Mouse (Mus musculus) embryo, embryonic 10.5 days (tissue): ENCODE data around the gene Runx1.

Source experiments
- DNase-seq: peaks from one replicate; pipeline ENCODE4 v3.0.0-alpha.2; 2015; ENCODE audit warnings: low spot score

Runx1 gene

DNA sequence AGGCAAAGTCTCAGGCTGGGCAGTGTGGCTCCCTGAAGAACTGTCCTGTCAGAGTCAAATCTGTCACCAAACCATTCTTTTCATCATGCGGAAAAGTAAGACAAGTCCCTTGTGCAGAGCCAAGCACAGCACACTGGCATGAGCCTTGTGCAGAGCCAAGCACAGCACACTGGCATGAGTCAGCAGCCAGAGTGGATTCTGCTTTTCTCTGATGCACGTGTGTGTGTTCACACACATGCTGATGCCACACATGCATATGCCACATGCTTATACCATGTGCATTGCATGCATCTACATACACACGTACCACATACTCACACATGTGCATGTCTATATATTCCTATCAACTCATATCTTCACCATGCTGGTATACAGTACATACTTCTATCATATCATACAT lies 174.7 kb downstream of the Runx1 start:
- DNase-seq, result no peak

DNA sequence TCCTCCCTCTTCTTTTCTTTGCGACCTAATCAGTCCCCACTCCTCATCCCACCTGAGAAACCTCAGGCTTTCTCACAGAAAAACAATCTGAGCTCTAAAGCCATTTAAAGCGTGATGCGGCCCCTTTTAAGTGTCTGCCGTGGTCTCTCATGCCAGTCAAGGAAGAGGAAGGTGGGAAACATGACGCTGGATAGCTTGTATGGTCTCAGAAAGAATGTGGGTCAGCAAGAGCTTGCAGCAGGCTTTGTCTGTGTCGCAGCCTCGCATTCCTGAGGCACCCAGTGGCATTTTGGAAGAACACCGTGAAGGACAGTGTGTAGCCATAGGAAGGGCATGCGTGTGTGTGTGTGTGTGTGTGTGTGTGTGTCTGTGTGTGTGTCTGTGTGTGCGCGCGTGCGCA lies 179.8 kb downstream of the Runx1 start:
- DNase-seq, result no peak

DNA sequence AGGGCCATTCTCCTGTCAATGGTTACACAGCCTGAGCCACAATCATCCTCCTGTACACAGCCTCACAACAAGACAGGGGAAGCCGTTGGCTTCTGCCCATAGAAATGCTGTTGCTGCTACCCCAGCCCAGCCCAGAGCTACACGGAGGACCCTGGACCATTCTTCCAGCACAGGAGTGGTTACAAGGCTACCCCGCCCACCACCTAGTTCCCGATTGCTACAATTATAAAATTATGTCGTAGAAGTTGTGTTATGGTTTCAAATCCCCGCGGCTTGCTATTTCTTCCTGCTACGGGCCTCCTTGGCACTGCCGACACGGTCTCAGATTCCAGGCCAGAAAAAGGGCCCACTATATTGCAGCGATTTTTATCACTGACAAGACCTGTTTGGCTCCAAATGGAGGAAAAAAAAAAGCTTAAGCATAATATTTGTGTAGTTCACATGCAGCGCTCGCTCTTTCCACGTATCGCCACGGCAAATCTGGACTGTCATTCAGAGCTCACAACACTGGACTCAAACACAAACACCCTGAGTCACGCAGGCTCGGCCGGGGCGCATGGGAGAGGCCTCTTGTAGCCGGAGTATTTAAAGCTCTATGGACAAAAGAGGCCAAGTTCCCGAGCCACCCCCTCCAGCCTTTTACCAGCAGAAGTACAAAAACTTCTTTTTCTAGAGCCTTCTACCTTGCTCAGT lies 180.4 kb downstream of the Runx1 start:
- DNase-seq, result no peak

DNA sequence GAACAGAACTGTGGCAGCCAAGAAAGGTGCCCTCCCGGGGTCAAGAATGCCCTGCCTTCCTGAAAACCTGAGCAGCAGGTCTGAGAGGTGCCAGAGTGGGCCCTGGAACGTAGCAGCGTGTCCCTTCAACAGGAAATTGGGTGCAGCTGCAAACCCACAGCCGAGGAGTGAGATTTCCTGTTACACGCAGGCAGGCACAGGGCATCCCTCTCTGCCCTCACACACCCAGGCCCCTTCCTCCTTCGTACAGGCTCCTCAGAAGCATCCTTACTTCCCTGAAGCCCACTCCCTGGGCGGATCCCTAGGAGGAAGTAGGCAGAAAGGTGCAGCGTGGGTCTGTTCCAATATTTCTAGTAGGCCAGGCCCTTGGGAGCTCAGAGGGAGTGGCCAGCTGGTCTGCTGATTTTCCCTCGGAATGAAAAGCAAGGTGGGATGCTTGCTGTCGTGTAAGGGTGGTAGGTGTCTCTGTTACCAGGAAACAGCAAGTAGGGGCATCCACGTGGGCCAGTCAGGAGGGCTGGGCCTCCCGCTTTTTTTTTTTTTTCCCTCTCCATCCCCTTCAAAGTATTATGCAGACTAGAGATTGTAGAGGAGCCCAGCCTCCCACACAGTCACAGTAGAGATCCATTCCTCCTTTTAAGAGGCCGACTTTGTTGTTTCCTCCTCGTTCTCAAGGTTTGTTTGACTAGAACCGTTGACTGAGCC lies 181.1 kb downstream of the Runx1 start:
- DNase-seq, result no peak

DNA sequence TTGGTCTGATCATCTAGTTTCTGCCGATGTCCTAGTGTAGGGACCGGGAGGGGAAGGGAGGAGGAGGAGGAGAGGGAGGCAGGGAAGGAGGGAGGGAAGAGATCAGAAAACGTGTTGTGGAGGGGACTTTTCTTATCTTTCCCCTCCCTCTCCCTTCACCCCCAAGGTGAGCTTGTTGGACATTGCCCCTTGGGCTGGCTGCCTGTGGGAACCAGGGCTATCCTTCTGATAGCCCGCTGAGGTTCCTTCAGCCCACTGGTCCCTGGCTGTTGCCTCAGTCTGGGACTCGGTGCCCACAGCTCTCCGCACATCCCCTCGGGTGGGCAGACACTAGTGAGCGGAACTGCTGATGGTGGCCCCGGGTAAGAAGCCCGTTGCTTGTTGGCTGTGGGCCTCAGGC lies 181.6 kb downstream of the Runx1 start:
- DNase-seq, result no peak

DNA sequence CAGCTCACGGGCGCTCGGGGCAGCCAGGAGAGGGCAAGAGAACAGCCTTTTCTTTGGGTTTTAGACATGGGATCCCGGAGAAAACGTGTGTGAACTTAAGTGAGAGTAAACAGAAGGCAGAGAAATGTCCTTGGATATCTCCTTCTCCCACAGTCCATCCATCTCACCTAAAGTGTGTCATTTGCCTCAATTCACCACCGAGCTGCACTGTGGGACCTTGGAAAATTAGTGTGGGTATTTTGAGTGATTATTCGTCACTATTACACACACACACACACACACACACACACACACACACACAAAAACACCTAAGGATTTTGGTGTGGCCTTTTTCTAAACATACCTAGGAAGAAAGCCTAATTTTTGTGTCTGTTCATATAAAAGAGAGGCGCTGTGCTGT lies 183.7 kb downstream of the Runx1 start:
- no peak for DNase-seq

DNA sequence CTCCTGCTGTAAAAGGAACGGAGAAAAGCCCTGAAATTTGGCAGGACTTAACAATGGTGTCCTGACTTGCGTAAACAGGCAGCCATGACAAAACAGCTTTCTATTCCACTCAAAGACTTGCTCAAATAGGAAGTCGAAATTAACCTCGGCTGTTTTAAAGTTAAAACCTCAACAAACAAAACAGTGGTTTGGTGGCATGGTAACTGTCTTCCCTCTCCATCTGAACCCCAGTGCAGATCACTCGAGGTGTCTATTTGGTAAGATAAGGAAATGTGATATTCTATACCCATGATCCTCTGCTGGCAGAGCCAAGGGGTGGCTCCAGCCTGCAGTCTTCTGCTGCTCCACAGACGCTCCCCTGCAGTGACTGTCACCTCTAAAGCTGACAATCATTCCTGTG lies 184.9 kb downstream of the Runx1 start:
- DNase-seq, result no peak

DNA sequence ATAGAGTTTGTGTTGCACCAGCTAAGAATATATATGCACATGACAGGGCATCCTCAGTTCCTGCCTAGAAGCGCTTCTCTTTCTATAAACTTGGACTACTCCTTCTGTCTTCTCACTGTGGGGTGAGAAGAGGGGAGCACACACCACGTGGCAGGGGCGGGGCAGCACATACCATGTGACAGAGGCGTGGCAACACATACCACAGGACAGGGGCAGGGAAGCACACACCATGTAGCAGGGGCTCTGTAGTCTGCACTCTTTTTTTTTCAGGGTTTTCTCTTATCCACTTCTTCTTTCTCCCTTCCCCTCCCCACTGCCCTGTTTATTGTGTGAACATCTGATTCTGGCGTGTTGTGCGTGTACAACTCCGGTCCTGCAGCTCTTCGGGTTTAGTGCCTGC lies 186.9 kb downstream of the Runx1 start:
- DNase-seq, result no peak

DNA sequence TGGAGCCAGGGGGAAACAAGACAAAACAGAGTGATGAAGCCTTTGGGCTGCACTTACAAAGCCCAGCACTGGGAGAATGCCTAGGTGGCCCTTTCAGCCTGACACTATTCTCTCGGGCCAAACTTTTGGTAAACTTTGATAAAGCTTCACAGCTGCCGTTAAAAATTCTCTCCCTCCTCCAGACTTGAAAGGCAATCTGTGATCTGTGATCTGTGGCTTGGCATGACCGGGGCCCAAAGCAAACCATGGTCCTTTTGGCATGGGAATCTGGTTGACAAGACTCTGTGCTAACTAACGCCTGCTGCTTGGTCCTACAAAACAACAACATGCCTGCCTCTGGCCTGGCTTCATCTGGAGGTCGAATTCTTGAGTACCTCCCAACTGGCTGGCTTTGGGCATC lies 188.9 kb downstream of the Runx1 start:
- no peak for DNase-seq

DNA sequence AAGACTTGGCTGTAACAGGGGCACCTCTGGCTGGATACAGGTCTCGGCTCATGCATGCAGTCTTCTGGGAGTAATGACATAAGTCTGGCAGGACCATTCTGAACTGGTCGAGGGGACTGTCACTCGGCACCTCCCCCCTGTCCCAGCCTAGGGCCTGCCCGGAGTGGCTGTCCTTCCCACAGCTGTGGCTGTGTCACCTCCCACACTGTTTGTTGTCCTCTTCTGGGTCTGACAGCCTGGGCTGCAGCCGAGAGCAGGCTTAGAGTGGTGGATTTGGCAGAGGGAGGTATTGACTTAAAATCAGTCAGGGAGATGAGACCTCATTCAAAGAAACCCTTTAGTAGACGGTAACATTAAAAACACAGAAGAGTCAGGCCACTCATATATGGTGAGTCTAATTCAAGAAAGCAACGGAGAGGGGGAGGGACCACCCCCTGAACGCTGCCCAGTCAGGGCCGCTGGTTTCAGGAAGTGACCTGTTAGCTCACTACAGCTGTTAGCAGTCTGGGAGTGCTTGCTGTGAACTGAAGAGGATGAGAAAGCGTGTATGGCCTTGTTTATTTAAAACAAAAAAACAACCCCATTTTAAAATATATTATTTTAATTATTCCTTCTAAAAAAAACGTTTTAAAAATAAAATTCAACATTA lies 193.7 kb downstream of the Runx1 start:
- DNase-seq, result no peak

DNA sequence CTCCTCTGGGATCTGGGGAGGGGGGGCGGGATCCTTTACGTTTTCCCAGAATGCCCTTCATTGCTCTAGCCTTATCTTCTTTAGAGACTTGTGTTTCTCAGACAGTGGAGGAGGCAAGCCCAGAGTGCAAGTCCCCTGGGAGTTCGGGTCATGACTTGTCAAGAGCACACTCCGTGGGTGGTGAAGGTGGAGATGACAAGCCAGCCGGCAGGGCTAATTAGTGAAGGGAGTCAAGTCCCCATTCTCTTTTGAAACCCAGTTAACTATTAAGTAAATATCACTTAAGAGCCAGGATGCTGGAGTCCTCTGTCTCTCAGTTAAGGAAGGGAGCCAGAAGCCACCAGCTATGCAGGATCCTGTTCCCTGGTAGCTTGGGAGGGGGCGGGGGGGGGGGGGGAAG lies 194.3 kb downstream of the Runx1 start:
- no peak for DNase-seq

DNA sequence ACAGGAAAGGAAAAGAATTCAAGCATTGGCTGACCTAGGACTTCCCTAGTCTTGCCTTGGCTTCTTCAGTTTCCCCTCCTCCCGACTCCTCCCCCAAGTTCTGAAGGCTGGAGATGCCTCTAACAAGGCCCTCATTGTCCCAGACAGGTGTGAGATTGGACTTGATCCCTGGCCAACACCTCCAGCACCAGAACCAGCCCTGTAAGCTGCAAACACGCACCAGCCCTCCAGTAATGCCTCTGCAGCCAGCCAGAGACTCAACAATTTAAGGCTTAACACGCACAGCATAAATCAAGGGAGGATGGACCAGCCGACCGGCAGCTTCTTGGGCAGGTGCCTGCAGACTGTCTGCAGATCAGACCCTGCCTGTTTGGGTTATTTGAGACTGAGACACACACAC lies 195.0 kb downstream of the Runx1 start:
- DNase-seq, result no peak

DNA sequence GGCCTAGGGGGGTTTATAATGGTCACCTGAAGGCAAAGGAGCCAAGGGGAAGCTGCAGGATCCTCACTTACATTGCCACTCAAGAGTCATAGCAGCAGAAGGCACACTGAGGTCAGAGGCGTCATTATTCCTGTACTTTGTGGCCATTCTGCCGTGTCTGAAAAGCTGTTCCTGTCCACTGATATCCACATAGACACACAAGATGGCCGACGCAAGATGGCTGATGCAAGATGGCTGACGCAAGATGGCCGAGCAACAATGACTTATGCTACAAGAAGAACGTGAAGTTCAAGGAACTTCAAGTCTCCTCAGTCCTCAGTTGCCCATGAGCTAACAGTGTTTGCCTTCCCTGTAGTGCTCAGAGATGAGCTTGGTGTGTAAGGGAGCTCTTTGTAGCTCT lies 196.1 kb downstream of the Runx1 start:
- DNase-seq, result no peak

DNA sequence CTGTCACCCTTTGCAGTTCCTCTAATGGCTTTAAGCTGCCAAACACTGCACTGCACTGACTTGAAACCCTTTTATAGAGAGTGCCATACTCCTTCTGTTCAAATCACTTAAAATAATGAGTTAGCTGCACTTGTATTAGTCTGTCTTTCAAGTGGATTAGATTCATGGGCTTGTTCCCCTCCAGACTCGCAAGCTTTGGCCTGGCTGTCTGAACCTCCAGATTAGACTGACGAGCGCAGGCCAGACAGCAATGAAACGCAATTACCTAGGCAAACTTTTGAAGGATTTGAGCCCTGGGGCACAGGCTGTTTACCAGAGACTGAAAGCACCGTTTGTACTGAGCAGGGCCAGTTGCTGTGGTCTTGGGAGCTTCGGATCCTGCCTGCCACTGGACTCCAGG lies 198.7 kb downstream of the Runx1 start:
- DNase-seq, result peak; percentile 62

DNA sequence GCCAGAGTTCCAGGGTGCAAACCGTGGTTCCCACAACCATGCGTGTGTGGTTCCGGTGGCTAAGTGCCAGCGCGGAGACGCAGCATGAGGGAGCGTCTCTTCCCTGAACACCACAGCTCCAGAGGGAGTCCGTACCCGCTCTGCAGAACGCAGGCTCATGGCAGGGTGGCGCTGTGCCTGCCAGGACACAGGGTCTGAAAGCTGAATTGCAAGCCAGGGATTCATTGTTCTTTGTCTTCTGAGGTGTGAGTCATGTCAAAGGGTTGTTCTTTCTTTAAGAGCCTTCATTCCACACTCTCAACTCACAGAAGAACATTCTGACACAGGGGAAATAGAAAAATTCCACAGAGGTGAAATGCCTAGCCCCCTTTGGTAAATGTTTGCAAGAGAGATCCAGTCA lies 202.0 kb downstream of the Runx1 start:
- DNase-seq, result no peak

DNA sequence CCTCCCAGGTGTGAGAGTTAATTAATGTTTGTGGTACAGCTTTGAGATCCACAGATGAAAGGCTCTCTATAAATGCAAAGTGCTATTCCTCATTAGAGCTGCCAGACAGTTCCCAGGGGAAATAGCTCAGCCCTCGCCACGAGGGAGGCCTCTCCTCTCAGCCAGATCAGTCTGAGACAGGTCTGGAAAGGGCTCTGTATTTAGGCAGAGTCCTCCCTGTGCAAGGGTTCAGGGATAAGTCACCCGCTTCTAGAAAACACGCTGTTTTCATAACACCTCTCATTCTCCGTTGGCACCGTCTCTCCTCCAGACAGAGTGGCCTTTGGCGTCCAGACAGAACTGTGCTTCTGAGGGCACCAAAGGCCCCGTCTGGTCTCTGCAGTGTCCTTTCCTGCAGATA lies 204.1 kb downstream of the Runx1 start:
- no peak for DNase-seq

DNA sequence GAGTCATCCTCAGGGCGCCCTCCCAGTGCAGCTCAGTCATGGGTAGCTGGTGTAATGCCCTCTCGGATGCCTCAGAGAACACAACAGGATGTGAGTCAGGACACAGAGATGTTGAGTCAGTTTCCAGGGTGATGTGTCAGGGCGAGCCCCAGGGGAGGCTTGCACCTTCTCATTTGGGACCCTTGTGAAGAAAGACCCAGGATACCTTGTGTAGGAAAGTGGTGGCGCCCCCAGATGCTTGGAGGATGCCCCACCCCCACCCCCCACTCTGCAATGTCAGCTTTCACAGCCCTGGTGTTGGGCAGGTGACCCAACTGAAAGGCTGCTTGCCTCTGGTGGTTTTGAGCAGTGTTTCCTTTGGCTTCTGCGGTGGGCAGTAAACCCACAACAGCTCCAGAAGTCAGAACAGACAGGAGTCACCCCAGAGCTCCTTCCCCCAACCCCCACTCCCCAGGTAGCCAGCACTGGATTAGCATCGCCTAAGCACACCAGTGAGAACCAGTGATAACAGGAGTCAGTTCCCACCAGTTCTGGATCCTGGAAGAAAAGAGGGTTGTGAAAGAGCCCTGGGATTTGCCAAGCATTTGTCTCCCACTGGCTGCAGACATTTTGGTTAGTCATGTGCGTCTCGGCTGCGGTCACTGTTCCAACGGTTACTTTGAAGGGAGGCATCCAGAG lies 205.0 kb downstream of the Runx1 start:
- DNase-seq, result no peak

DNA sequence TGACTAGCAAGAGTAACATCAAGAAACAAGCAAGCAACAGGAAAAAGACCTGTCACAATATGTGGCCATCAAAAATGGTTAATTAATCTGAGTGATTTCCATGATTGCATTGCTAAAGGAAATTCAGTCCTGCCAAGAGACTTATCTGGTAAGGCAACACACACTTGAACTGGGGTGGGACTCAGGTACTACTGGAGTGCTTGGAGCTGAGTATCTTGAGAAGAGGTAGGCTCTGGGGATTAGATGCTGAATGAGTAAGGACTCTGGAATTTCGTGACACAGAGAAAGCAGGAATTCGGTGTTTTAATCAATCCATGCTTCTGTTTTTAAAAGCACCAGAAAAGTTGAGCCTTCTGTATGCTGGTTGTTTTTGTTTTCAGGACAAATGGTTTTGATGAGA lies 209.1 kb downstream of the Runx1 start:
- no peak for DNase-seq

DNA sequence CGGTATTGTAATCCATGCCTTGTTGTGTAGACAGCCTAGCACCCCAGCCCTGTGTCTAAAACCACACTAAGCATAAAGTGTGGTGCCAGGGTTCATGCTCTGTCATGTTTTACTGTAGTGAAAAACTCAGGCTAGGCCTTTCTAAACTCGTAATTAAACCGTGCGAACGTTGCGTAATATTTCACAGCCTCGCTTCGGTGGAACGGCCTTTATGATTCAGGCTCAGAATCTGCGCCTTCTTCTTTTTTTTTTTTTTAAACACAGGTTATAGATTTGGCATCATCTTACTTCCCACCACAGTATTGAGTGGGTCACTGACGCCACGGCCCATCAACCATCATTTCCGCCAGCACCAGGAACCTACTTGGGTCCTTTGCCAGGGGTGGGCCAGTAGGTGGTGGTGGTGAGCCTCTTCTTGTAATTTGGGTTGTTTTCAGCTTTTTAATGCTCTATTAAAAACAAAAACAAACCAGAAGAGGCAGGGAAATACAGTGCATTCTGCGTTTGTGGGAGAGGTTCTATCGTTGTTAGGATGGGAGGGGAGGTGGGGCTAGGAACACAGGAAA lies 210.6 kb downstream of the Runx1 start:
- DNase-seq, result no peak

DNA sequence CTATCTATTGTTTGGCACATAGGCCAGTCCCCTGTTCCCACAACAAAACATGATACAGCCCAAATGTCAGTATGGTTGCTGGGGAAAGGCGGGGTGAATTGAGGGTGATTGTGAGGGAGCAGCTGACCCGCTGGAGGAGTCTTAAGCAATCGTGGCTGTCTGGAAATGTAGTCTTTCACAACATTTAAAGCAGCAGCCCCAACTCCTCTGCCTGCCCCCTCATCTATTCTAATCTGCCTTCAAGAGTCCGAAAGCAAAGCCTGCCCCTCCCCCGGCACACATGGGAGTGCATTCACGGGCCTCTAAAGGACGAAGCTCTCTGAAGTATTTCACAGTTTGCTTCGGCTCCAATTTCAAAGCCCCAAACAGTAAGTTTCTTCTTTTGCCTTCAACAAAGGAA lies 213.4 kb downstream of the Runx1 start:
- peak; percentile 50 for DNase-seq

DNA sequence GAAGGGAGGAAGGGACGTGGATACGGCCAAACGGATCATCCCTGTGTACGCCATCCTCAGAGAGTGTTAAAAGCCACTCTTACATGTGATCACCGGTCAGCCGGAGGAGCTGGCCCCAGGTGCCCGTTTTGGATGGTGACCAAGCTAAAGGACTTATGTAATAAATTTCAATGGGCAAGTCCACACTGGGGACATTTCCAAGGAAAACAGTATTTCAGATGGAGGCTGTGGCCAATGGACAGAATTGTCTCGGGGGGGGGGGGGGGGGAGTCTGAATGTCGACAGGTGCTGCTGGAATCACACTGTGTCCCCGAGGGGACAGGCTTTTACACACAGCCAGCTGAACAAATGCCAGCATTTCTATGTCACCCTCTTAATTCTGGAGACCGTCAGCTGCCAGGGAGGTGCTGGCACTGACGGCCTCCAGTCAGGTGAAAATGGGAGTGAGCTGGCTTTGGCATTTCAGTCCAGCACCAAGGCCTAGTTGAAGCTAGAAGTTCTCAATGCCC lies 214.3 kb downstream of the Runx1 start:
- no peak for DNase-seq

DNA sequence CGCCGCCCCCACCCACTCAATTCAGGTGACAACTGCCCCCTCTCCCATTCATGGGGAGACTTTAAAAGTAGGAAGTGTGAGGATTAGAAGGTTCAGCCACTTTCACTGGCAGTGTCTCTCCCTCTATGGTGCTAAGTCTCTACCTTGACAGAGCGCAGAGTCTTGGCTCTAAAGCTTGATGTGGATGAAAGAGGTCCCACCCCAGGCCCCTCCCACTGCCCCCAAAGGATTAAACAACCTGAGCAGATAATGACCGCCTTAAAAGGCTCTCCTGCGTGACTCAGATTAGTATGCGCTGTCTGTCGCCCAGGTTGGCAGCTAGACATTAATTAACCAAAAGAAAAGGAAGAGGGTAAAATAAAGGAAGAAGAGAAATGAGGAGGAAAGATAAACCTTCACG lies 215.5 kb downstream of the Runx1 start:
- DNase-seq, result no peak

DNA sequence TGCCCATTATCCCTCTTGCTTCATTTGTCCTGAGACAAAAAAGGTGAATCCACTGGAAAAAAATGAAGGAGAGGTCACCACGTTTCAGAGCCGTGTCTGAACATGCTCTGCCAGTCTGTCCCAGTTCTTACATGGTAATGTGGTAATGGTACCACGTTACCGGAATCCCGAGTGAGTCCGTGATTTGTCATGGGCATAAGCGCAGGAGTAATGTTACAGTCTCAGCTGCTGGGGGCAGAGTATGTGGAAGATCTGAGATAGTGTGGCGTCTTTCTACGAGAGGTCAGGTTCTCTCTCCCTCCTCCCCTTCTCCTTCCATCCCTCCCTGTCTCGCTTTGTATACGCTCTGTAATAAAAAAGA lies 216.3 kb downstream of the Runx1 start:
- peak; percentile 36 for DNase-seq
